Mouse (Mus musculus): Measurements from ENCODE around the gene Gadd45a.

The Gadd45a gene

DNA sequence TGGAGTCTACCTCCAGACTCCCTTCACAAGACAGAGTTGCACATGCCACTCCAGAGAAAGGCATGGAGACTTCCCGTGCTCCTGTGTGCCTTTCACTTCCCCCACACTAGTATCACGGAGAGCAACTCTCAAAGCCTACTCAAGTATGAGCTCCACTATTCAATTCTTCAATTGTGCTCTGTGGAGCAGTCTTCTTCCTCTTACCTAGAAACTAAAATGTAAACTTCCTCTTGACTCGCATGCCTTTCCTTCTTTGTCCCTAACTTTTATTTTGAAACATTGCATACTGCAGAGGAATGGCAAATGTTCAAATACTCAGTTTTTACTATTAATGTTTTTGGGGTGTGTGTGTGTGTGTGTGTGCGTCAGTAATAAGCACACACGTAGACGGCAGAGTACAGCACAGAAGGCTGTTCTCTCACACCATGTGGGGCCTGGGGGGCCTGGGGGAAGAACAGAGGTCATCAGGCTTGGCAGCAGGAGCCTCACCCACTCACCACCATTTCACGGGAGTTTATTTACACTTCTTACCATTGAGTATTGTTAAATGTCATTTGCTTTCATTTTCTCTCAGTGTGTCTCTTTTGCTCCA lies 20.6 kb downstream of the Gadd45a start:
- DNase-seq = no peak

DNA sequence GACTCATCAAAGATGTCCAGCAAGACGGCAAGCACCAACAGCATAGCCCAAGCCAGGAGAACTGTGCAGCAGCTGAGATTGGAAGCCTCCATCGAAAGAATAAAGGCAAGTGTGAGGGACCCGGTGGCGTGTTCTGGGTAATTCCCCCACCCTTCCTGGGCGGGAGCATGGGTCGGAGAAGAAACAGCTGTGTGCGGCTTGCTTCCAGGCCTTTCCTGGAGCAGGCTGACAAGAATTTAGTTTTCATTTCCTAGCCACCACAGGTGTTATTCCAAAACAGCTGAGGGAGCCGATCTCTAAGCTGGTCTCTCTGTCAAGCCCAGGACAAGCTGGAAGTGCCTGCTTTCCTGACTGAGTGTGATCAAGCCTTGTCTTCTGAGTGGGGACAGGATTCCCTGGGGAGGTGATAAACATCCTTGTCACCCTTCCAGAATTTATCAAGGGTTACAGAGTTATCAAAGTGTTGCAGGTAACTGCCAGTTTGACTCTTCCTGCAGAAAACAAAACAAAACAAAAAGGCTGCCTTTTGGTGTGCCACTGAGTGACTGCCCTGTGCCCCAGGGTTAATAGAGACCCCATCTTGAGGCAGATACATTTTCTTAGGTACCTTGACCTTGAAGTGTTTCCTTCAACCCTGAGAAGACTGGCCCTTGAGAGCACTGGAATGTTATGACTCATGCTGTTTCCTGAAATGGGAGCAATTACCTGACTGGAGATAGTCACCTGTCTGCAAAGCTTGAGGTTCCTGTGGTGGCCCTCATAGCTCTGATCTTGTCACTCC lies 21.3 kb downstream of the Gadd45a start:
- DNase-seq = peak; percentile 58 to 68

DNA sequence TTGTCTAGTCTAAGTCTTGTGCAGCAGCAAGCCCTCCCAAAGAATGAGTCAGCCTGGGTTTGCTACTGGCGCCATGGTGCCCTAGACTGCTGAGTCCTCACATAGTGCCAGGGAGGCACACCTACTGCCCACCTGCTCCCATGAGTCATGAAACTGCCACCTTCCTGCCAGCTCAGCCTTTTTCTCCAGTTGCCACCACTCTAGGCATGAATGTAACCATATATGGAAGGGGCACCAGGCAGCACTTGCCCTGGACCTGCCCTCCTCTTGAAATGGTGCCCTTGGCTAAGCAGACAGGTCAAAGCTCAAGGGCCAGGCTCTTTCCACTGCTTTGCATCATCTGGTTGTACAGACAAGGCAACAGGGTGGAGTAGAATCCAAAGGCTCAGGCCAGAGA lies 22.6 kb downstream of the Gadd45a start:
- no peak for DNase-seq

GRCm38 (mm10) chr6:67013949-67014678 lies 23.1 kb downstream of the Gadd45a start:
- DNase-seq = no peak

DNA sequence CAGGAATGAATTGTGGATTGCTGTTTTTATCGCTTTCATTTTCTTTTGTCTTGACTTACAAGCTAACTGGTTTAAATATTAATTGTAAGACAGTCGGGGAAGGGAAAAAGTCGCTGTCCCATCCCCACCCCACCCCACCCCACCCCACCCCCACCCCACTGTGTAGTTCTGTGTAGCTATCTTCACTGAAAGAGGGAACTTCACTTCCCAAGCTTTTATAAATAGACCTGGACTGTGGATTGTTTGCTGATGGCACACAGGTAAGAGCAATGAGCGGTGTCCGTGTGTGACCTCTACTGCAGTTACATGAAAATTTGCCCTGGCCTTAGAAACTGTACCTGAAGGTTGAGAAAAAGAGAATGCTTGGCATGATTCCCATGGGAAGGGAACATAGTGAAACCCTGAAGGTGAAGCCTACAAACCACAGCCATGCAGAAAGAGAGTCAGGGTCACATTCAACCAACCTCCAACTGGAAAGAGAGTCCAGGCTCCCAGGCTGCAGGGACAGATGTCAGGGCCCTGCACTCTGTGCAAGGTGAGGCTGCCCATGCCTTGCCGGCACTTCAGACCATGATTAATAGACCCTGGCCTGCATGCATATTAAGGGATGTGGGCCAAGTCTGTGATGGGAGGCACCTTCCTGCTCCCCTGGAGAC lies 23.8 kb downstream of the Gadd45a start:
- no peak for DNase-seq

- no peak for DNase-seq
Measured at GRCm38 (mm10) chr6:67011217-67011518, 26.1 kb downstream of the Gadd45a start.

DNA sequence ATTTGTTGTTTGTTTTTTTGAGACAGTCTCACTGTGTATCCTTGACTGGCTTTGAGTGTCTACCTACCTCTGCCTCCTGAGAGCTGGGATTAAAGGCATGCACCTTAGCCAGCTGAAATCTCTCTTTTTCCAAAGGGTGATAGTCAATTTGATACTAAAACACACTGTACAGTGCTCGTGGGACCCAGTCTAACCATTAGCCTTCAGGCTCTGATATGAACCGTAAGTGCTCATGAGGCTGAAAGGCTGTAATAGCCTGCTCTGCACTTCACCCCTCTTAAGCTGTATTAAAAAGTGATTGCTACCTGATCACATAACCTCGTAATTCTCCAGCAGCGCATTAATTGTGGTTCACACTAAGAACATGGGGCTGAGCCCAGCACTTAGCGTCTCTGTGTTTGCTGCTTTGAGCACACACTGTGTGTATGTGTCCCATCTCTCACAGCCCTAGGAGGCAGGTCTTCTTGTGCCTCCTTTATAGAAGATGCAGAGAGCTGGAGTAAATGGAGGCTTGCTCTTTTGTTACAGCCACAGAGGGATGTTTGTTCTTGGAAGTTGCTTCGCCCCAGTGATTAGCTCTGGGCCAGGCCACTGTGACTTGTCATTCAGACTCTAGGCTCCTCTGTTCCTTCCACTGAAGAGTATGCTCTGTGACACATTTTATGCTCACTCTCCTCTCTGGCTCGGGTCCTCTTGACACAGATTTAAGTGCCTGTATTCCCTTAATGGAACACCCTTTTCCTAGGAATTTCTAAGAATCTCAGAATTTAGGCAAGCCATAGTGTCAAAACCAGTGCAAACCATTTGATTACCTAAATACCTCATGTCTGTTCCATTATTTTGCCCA lies 26.7 kb downstream of the Gadd45a start:
- DNase-seq = no peak

- DNase-seq = no peak
Measured at GRCm38 (mm10) chr6:67009888-67010287, 27.4 kb downstream of the Gadd45a start.

DNA sequence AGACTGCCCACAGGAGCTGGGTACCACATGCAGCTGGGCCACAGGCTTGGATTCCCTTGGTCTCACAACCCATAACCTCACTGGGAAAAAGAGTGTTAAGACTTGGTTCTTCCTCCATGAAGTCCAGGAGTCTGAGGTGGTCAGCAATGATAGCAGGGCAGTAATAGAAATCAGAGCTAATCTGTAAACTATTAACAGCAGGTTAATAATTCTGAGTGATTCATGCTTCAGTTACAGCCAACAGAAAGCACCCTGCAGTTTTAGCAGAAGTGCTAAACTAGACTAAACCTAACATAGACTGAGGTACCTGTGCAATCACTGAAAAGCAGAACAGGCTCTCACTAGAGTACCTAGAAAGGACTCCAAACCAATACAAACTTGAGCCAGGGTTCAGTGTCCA lies 37.5 kb downstream of the Gadd45a start:
- DNase-seq = no peak

GRCm38 (mm10) chr6:66998645-66999044 lies 38.6 kb downstream of the Gadd45a start:
- DNase-seq = no peak

- no peak for DNase-seq
Measured at GRCm38 (mm10) chr6:66996257-66996656, 41.0 kb downstream of the Gadd45a start.

DNA sequence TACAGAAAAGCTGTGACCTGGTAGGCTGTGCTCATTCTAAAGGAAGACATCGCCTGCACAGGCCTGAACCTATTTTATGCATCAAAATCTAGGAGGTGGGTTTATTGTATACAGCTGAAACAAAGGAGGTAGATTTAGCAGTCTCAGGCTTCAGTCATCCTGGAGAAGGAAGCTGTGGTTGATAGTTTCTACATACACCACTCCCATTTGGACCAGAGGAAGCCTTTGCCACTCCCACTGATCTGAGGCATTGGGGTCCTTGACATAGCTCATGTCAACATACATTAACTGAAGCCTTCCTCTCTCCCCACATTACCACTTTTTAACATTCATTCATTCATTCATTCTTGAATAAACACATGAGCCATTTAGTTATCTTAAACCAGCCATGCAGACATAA lies 41.4 kb downstream of the Gadd45a start:
- DNase-seq = no peak

GRCm38 (mm10) chr6:66994981-66995380 lies 42.3 kb downstream of the Gadd45a start:
- no peak for DNase-seq

- no peak for DNase-seq
Measured at GRCm38 (mm10) chr6:66992786-66993185, 44.5 kb downstream of the Gadd45a start.

- no peak for DNase-seq
Measured at GRCm38 (mm10) chr6:66992232-66992631, 45.0 kb downstream of the Gadd45a start.

- no peak for DNase-seq
Measured at GRCm38 (mm10) chr6:66989518-66989917, 47.7 kb downstream of the Gadd45a start.

- no peak for DNase-seq
Measured at GRCm38 (mm10) chr6:66989037-66989436, 48.2 kb downstream of the Gadd45a start.

GRCm38 (mm10) chr6:66988363-66988762 lies 48.9 kb downstream of the Gadd45a start:
- DNase-seq = no peak

DNA sequence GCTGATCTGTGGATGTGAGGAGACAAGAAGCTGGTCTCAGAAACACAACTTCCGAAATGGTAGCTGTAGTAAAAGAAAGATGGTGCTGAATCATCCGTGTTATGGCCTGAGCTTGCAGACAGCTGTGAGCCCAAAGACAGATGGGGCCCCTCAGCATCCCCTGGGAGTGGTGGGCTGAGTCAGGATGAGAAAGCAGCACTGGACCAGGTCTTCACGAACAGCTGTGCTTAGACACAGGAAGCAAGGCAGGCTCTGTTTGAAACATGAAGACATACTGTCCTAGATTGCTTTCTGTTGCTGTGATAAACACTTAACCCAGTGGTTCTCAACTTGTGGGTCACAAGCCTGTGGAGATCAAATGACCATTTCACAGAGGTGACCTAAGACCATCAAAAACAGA lies 49.6 kb downstream of the Gadd45a start:
- DNase-seq = peak in 1 of 2 experiments; percentile 40

GRCm38 (mm10) chr6:66986063-66986462 lies 51.2 kb downstream of the Gadd45a start:
- DNase-seq = no peak

GRCm38 (mm10) chr6:66985500-66985899 lies 51.8 kb downstream of the Gadd45a start:
- no peak for DNase-seq

All from kidney, postnatal 4 days (tissue).